Mouse (Mus musculus) CH12F3 (cell line): Measurements from ENCODE around the gene Mtrr.

Experiments used
- in situ Hi-C: fragments of 300-500 bp; cut with MboI; formaldehyde crosslinking; loops from 2 replicates; pipeline ENCODE4 v1.14.3; 2020; ENCODE audit warnings: low sequenced_read_pairs

The Mtrr gene

DNA sequence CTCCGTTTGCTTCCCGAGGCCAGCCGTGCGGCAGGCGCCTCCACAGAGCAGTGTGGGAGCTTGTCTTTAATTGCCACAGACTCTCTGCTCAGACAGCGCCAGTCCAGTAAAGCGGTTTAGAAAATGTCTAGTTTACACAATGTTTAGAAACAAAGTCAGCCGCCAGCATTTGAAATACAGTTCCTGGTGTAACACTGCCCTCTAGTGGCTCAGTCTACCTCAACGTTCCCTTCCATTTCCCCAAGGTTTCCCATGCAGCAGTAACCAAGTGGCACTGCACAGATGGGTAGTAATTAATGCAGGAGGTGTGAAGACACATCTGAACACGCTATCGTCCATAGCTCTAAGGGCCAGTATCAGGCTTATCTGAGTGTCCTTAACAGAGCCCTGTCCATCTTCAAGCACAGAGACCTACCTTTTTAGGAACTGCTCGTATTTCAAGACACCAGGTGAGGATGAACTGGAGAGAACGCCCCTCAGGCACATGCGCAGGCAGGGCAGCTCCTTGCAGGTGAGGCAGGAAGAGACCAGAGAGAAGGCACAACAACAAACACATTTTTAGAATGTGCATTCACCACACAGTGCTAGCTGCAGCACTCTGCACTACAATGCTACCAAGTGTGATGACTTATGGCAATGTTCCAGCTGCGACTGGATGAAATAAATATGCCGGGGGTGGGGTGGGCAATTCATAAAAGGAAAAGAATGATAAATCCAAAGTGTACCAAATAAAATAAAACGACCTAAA, 12.2 kb downstream of the Mtrr start:
- in situ Hi-C loops = loop anchor here (25.0 kb wide), 1 partner anchor 707 kb away; the partner anchor contains the start of gene BC048507

DNA sequence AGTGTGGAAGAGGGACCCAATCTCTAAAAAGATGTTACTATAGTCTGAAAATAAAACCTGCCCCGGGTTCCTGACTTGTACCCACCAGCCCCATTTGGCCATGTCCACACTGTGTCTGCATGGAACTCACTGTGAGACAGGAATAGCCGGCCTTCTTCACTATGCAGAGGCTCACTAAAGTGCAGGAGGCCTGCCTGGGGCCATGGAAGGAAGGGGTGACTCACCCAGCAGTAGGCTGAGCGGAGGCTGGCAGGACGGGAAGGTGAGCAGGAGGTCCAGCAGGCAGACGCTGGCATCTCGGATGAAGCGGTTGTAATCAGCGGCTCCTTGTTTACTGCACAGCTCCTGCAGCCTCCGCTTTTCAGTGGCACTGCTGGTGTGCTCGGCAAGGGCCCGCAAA, 13.4 kb downstream of the Mtrr start:
- in situ Hi-C loops = loop anchor here (25.0 kb wide), 1 partner anchor 706 kb away; the partner anchor contains the start of gene BC048507

DNA sequence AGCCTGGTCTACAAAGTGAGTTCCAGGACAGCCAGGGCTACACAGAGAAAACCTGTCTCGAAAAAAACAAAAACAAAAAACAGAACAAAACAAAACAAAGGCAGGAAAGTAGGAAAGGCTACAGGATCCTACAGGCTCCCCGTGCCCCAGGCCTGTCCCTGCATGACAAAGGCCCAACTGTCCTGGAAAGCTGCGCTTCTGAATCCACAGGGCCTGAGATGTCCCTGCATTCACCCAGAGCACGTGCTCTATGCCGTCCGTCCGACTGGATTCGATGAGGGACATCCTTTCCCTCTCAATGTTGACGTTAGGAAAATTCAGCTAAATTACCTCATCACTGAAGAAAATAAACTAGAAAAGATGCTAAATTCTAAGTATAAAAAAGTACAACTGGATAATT, 13.8 kb downstream of the Mtrr start:
- in situ Hi-C loops = loop anchor here (25.0 kb wide), 1 partner anchor 706 kb away; the partner anchor contains the start of gene BC048507

DNA sequence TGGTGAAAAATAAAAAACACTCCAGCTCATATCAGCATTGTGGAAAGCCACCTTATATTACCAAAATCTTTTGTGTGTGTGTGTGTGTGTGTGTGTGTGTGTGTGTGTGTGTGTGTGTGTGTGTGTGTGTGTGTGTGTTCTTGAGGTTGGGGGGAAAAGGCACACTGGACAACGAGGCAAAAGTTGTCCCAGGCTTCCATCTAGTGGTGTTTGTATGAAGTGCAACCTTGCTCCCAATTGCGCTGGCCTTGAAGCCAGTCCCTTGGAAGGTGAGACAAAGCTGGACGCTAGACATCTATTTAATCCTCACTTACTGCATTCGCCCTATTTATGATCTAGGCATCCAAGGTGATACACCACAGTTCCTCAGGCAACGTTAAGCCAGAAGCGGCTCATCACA, 28.6 kb downstream of the Mtrr start:
- in situ Hi-C loops = loop anchor here (25.0 kb wide), 1 partner anchor 691 kb away; the partner anchor contains the start of gene BC048507
